Mouse (Mus musculus) liver, adult (tissue): ENCODE measurements around the gene Tmprss6.
A peak's percentile ranks its signal among the peaks of the same experiment; 100 is the strongest.

Source experiments
- GATA4 ChIP-seq: IDR thresholded peaks from 2 replicates; pipeline ENCODE4 v1.6.1; 2014; ENCODE audit warnings: mild to moderate bottlenecking, low read length; ENCODE audit not compliant: insufficient replicate concordance

The Tmprss6 gene

GRCm38 (mm10) chr15:78493401-78494010 is 25.1 kb upstream of the Tmprss6 start:
- no peak for TF ChIP-seq GATA4

- TF ChIP-seq GATA4, result no peak
Measured at GRCm38 (mm10) chr15:78491301-78491700, 22.9 kb upstream of the Tmprss6 start.

GRCm38 (mm10) chr15:78489906-78490305 is 21.5 kb upstream of the Tmprss6 start:
- TF ChIP-seq GATA4, result no peak

GRCm38 (mm10) chr15:78489248-78489647 is 20.8 kb upstream of the Tmprss6 start:
- no peak for TF ChIP-seq GATA4

GRCm38 (mm10) chr15:78487066-78487465 is 18.6 kb upstream of the Tmprss6 start:
- no peak for TF ChIP-seq GATA4

- TF ChIP-seq GATA4, result no peak
Measured at GRCm38 (mm10) chr15:78486564-78486963, 18.1 kb upstream of the Tmprss6 start.

GRCm38 (mm10) chr15:78483311-78483710 is 14.9 kb upstream of the Tmprss6 start:
- no peak for TF ChIP-seq GATA4

GRCm38 (mm10) chr15:78482518-78482917 is 14.1 kb upstream of the Tmprss6 start:
- no peak for TF ChIP-seq GATA4

- no peak for TF ChIP-seq GATA4
Measured at GRCm38 (mm10) chr15:78481448-78482000, 13.1 kb upstream of the Tmprss6 start.

GRCm38 (mm10) chr15:78480991-78481390 is 12.6 kb upstream of the Tmprss6 start:
- TF ChIP-seq GATA4, result no peak

- TF ChIP-seq GATA4, result no peak
Measured at GRCm38 (mm10) chr15:78480111-78480510, 11.7 kb upstream of the Tmprss6 start.

GRCm38 (mm10) chr15:78479470-78479869 is 11.0 kb upstream of the Tmprss6 start:
- no peak for TF ChIP-seq GATA4

GRCm38 (mm10) chr15:78478073-78478472 is 9.6 kb upstream of the Tmprss6 start:
- TF ChIP-seq GATA4, result no peak

GRCm38 (mm10) chr15:78476878-78477277 is 8.4 kb upstream of the Tmprss6 start:
- no peak for TF ChIP-seq GATA4

GRCm38 (mm10) chr15:78475604-78476031 is 7.2 kb upstream of the Tmprss6 start:
- no peak for TF ChIP-seq GATA4

- TF ChIP-seq GATA4, result no peak
Measured at GRCm38 (mm10) chr15:78473442-78473841, 5.0 kb upstream of the Tmprss6 start.

- peak; percentile 46; the same call in 1 of the 2 replicates for TF ChIP-seq GATA4
Measured at GRCm38 (mm10) chr15:78471902-78472301, 3.5 kb upstream of the Tmprss6 start.
